ENCODE assay signal across 7 mouse cellular contexts in genomic region chr4:126321111-126321853, GRCm38 (mm10). TPM values are rescaled to one million over a fixed set of nuclear protein-coding genes. Genes with fewer than 3 reads are reported as not detected.
DNase-seq lines count a peak whose midpoint lies in the region; ATAC-seq lines count a peak whose summit lies in the region.

Gene Adprhl2, minus strand, starts transcription at chr4:126321703.

- ATAC-seq in embryonic facial prominence, embryonic 11.5 days (replicated peaks; ENCODE audit: insufficient number of reproducible peaks, low FRiP score, low TSS enrichment, low read depth) = peak; percentile 74
- peak; percentile 82 for ATAC-seq in limb, embryonic 11.5 days (ENCODE audit: insufficient number of reproducible peaks, low FRiP score, low TSS enrichment, low read depth)
- ATAC-seq in midbrain, embryonic 14.5 days (ENCODE audit: low FRiP score, low TSS enrichment) = peak; percentile 89

- under 1% methylated on average over 80 of the region's 80 CpGs for WGBS in embryonic facial prominence, embryonic 11.5 days
- under 1% methylated on average over 74 of the region's 80 CpGs for WGBS in limb, embryonic 11.5 days
- under 1% methylated on average over 80 of the region's 80 CpGs for WGBS in midbrain, embryonic 14.5 days

- peak within 1 kb of the TSS; percentile 77 for H3K9ac ChIP-seq in embryonic facial prominence, embryonic 11.5 days (replicated peaks; ENCODE audit: low read length)
- H3K9ac ChIP-seq in limb, embryonic 11.5 days (ENCODE audit: low read length) = peak within 1 kb of the TSS; percentile 84
- H3K9ac ChIP-seq in midbrain, embryonic 14.5 days (replicated peaks; ENCODE audit: low read length) = peak within 1 kb of the TSS; percentile 68

- H3K27me3 ChIP-seq in embryonic facial prominence, embryonic 11.5 days (ENCODE audit: control insufficient read depth, insufficient read depth, low read length) = peaks cover 15% of the 10 kb centered on the region
- H3K27me3 ChIP-seq in limb, embryonic 11.5 days (ENCODE audit: control insufficient read depth, insufficient read depth, low read length) = peaks cover 8% of the 10 kb centered on the region
- peaks cover 7% of the 10 kb centered on the region; the same call in 1 of the 2 replicates for H3K27me3 ChIP-seq in midbrain, embryonic 14.5 days (ENCODE audit: control insufficient read depth, insufficient read depth, low read length)

- DNase-seq in adrenal gland, postnatal 14 days = peak; percentile 100
- peak; percentile 98 for DNase-seq in embryonic facial prominence, embryonic 11.5 days (ENCODE audit: low spot score)
- DNase-seq in heart, adult 11 months = peak; percentile 99
- DNase-seq in kidney, adult 18-20 months = peak; percentile 99
- peak; percentile 100 for DNase-seq in limb, embryonic 11.5 days (ENCODE audit: low spot score)
- DNase-seq in midbrain, embryonic 14.5 days = peak; percentile 99
- DNase-seq in spleen, adult 18-20 months = peak; percentile 95 to 100

- H3K4me1 ChIP-seq in embryonic facial prominence, embryonic 11.5 days (ENCODE audit: control insufficient read depth, insufficient read depth, low read length) = no peaks in the 10 kb centered on the region; the same call in none of the 2 replicates
- peaks cover 10% of the 10 kb centered on the region for H3K4me1 ChIP-seq in limb, embryonic 11.5 days (ENCODE audit: control insufficient read depth, insufficient read depth, low read length)
- H3K4me1 ChIP-seq in midbrain, embryonic 14.5 days (ENCODE audit: control insufficient read depth, insufficient read depth, low read length) = peaks cover 12% of the 10 kb centered on the region

- peak within 1 kb of the TSS; percentile 74 for H3K4me2 ChIP-seq in embryonic facial prominence, embryonic 11.5 days (ENCODE audit: low read depth, low read length)
- peak within 1 kb of the TSS; percentile 88 for H3K4me2 ChIP-seq in limb, embryonic 11.5 days (ENCODE audit: low read depth, severe bottlenecking)
- H3K4me2 ChIP-seq in midbrain, embryonic 14.5 days (ENCODE audit: low read length) = peak within 1 kb of the TSS; percentile 65

- no peaks in the 10 kb centered on the region for H3K9me3 ChIP-seq in embryonic facial prominence, embryonic 11.5 days (replicated peaks; ENCODE audit: control insufficient read depth, low read length)
- no peaks in the 10 kb centered on the region for H3K9me3 ChIP-seq in limb, embryonic 11.5 days (ENCODE audit: control insufficient read depth, low read length)
- H3K9me3 ChIP-seq in midbrain, embryonic 14.5 days (ENCODE audit: control insufficient read depth, low read length) = no peaks in the 10 kb centered on the region

- peaks cover 15% of the 10 kb centered on the region for H3K36me3 ChIP-seq in embryonic facial prominence, embryonic 11.5 days (replicated peaks; ENCODE audit: control insufficient read depth, insufficient read depth, low read depth, low read length)
- peaks cover 13% of the 10 kb centered on the region; the same call in 1 of the 2 replicates for H3K36me3 ChIP-seq in limb, embryonic 11.5 days (ENCODE audit: control insufficient read depth, insufficient read depth, low read length)
- H3K36me3 ChIP-seq in midbrain, embryonic 14.5 days (ENCODE audit: control insufficient read depth, insufficient read depth, low read length) = peaks cover 22% of the 10 kb centered on the region

- peak within 1 kb of the TSS; percentile 81 for H3K4me3 ChIP-seq in embryonic facial prominence, embryonic 11.5 days (ENCODE audit: low read depth, low read length)
- H3K4me3 ChIP-seq in limb, embryonic 11.5 days (ENCODE audit: low read depth, low read length) = peak within 1 kb of the TSS; percentile 71
- peak within 1 kb of the TSS; percentile 70 for H3K4me3 ChIP-seq in midbrain, embryonic 14.5 days (replicated peaks; ENCODE audit: low read depth, low read length)

- peak within 1 kb of the TSS; percentile 44; the same call in 1 of the 2 replicates for H3K27ac ChIP-seq in embryonic facial prominence, embryonic 11.5 days (replicated peaks; ENCODE audit: low read depth, low read length)
- H3K27ac ChIP-seq in limb, embryonic 11.5 days (replicated peaks; ENCODE audit: low read depth, low read length) = peak within 1 kb of the TSS; percentile 0; the same call in 1 of the 2 replicates
- H3K27ac ChIP-seq in midbrain, embryonic 14.5 days (replicated peaks; ENCODE audit: low read depth, low read length) = peak within 1 kb of the TSS; percentile 84

RNA-seq across cellular contexts. Expression of gene Adprhl2, which starts in this region (rescaled TPM):
- total RNA-seq in adrenal gland, postnatal 14 days (2021) = 27.3 and 34.9 TPM in 2 replicates
- 44.6 and 48.0 TPM in 2 replicates for polyA plus RNA-seq in embryonic facial prominence, embryonic 11.5 days (2014; fragmentation: Nextera tagmentation; extraction: Ambion mirVana)
- polyA plus RNA-seq in limb, embryonic 11.5 days (2014; fragmentation: Nextera tagmentation; extraction: Ambion mirVana) = 59.2 and 62.0 TPM in 2 replicates
- 64.2 and 76.6 TPM in 2 replicates for polyA plus RNA-seq in midbrain, embryonic 14.5 days (2014; fragmentation: Nextera tagmentation; extraction: Ambion mirVana)

Comparison
In these comparisons a context has a peak if more than half of its experiments do, and no peak if none do; other contexts are left out.
1. Peak in every context shown above with its lines: DNase-seq, ATAC-seq, H3K4me3 ChIP-seq and H3K27ac ChIP-seq.
2. H3K27ac ChIP-seq: peak in every context shown above with its lines; median percentile 84 in midbrain, embryonic 14.5 days; 44 in embryonic facial prominence, embryonic 11.5 days; 0 in limb, embryonic 11.5 days.